ENCODE assay signal across 8 mouse cellular contexts in the genomic region with DNA sequence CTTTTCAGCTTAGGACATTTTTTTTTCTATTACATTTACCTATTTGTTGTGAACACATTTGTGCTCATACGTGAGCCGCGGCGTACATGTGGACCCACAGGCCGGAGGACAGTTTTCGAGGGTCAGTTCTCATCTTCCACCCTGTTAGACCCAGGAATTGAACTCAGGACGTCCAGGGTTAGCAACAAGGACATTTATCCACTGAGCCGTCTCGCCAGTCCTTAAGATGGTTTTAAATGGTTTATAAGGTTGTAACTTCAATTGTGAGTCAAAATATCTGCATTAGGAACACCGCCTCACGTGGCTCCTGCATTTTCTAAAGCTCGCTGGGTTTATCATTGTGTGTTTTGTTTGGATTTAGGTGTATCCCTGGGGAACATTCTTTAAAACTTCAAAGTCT. TPM values are rescaled to one million over a fixed set of nuclear protein-coding genes. Genes with fewer than 3 reads are reported as not detected.
DNase-seq lines count a peak whose midpoint lies in the region; ATAC-seq and TF ChIP-seq lines count a peak whose summit lies in the region.

No protein-coding gene starts in this region.

- no peaks in the 10 kb centered on the region for H3K36me3 ChIP-seq in heart, embryonic 12.5 days
- H3K36me3 ChIP-seq in forebrain, embryonic 10.5 days (replicated peaks), result no peaks in the 10 kb centered on the region
- no peaks in the 10 kb centered on the region for H3K36me3 ChIP-seq in liver, embryonic 14.5 days (replicated peaks; ENCODE audit: control insufficient read depth, insufficient read depth, low read depth)

- no peaks in the 10 kb centered on the region for H3K27me3 ChIP-seq in heart, embryonic 12.5 days (replicated peaks)
- no peaks in the 10 kb centered on the region for H3K27me3 ChIP-seq in forebrain, embryonic 10.5 days (ENCODE audit: poor library complexity, severe bottlenecking)
- no peaks in the 10 kb centered on the region for H3K27me3 ChIP-seq in liver, embryonic 14.5 days (ENCODE audit: control insufficient read depth, insufficient read depth, low read length)

- no peak for DNase-seq in heart, postnatal 25 days (ENCODE audit: low spot score)
- peak; percentile 26 for DNase-seq in ES-CJ7 (ENCODE audit: low read depth, low spot score)
- no peak for DNase-seq in forebrain, embryonic 10.5 days (ENCODE audit: extremely low spot score, low spot score)
- no peak for DNase-seq in liver, embryonic 14.5 days (ENCODE audit: low read depth in 3 of 3, low spot score in 3 of 3)
- DNase-seq in spleen, postnatal 4 days (ENCODE audit: low spot score in 2 of 2), result no peak
- DNase-seq in adrenal gland, adult (ENCODE audit: inconsistent age in 2 of 2, low spot score in 1 of 2), result no peak
- no peak for DNase-seq in lung, postnatal 10 days

- intact Hi-C loops in heart, postnatal 25 days (cut with DNase I), result loop anchor here (5.0 to 10.0 kb wide), 2 partner anchors 117 to 179 kb away; a partner anchor contains a TSS

- TF ChIP-seq CTCF in liver, embryonic 14.5 days (IDR thresholded peaks at IDR 0.05; ENCODE audit: low read depth), result no peak

- H3K4me3 ChIP-seq in heart, embryonic 12.5 days, result peak overlapping the region; percentile 74
- H3K4me3 ChIP-seq in forebrain, embryonic 10.5 days, result peak overlapping the region; percentile 66
- peak overlapping the region; percentile 74 to 96 for H3K4me3 ChIP-seq in liver, embryonic 14.5 days (ENCODE audit: insufficient read depth in 1 of 2, low read depth in 2 of 2, low read length in 2 of 2)

- peak overlapping the region; percentile 79; the same call in 1 of the 2 replicates for H3K9ac ChIP-seq in heart, embryonic 12.5 days
- peak overlapping the region; percentile 64 for H3K9ac ChIP-seq in liver, embryonic 14.5 days (replicated peaks)

- H3K4me1 ChIP-seq in heart, embryonic 12.5 days (replicated peaks), result peaks cover 9% of the 10 kb centered on the region
- peaks cover 24% of the 10 kb centered on the region for H3K4me1 ChIP-seq in forebrain, embryonic 10.5 days
- peaks cover 3 to 10% of the 10 kb centered on the region in 2 experiments; a peak in 3 of 4 replicates for H3K4me1 ChIP-seq in liver, embryonic 14.5 days (replicated peaks; ENCODE audit: control insufficient read depth in 2 of 2, insufficient read depth in 2 of 2, low read length in 1 of 2)

- no peak for ATAC-seq in heart, embryonic 12.5 days (ENCODE audit: insufficient number of reproducible peaks, low FRiP score)
- no peak for ATAC-seq in liver, embryonic 14.5 days (ENCODE audit: insufficient read depth)

- WGBS in heart, embryonic 12.5 days, result 51% methylated on average over 12 of the region's 12 CpGs
- WGBS in forebrain, embryonic 10.5 days, result 44% methylated on average over 12 of the region's 12 CpGs
- 57% methylated on average over 12 of the region's 12 CpGs for WGBS in liver, embryonic 14.5 days (ENCODE audit: insufficient replicate concordance)

- peak overlapping the region; percentile 75 for H3K27ac ChIP-seq in heart, embryonic 12.5 days (ENCODE audit: poor library complexity, severe bottlenecking)
- H3K27ac ChIP-seq in forebrain, embryonic 10.5 days, result peak overlapping the region; percentile 90
- H3K27ac ChIP-seq in liver, embryonic 14.5 days, result no peak overlapping the region

- peak overlapping the region; percentile 74 for H3K4me2 ChIP-seq in heart, embryonic 12.5 days
- peak overlapping the region; percentile 89 for H3K4me2 ChIP-seq in liver, embryonic 14.5 days (ENCODE audit: low read depth)

- peaks cover 7% of the 10 kb centered on the region; the same call in 1 of the 2 replicates for H3K9me3 ChIP-seq in heart, embryonic 12.5 days (replicated peaks)
- peaks cover 9% of the 10 kb centered on the region; the same call in 1 of the 2 replicates for H3K9me3 ChIP-seq in forebrain, embryonic 10.5 days
- H3K9me3 ChIP-seq in liver, embryonic 14.5 days (ENCODE audit: control insufficient read depth, low read length), result no peaks in the 10 kb centered on the region; the same call in 1 of the 2 replicates

- TF ChIP-seq EP300 in liver, embryonic 14.5 days (IDR thresholded peaks at IDR 0.05; ENCODE audit: low read depth), result no peak

RNA-seq across cellular contexts. Expression of a gene that starts 18.6 kb away (rescaled TPM):
- polyA plus RNA-seq in heart, embryonic 12.5 days (2016; fragmentation: Nextera tagmentation; extraction: Ambion mirVana), result 1.6 and 1.7 TPM in 2 replicates
- total RNA-seq in heart, postnatal 25 days (2021), result 1 to 10 TPM; 7.7 to 8.8 TPM
- 11.5 and 11.9 TPM in 2 replicates for polyA plus RNA-seq in forebrain, embryonic 10.5 days (2016; fragmentation: Nextera tagmentation; extraction: Ambion mirVana)
- 0.66 and 1.00 TPM in 2 replicates for polyA plus RNA-seq in liver, embryonic 14.5 days (2012; rRNA removed)
- 0.19 and 0.37 TPM in 2 replicates for polyA plus RNA-seq in liver, embryonic 14.5 days (2014; fragmentation: Nextera tagmentation; extraction: Ambion mirVana)

RNA-seq across cellular contexts. Expression of a gene that starts 47.7 kb away (rescaled TPM):
- polyA plus RNA-seq in heart, embryonic 12.5 days (2016; fragmentation: Nextera tagmentation; extraction: Ambion mirVana), result 1.1 and 1.3 TPM in 2 replicates
- total RNA-seq in heart, postnatal 25 days (2021), result under 1 TPM; 0.26 to 0.78 TPM
- polyA plus RNA-seq in forebrain, embryonic 10.5 days (2016; fragmentation: Nextera tagmentation; extraction: Ambion mirVana), result 0.64 and 0.79 TPM in 2 replicates
- 0.22 and 0.27 TPM in 2 replicates for polyA plus RNA-seq in liver, embryonic 14.5 days (2012; rRNA removed)
- polyA plus RNA-seq in liver, embryonic 14.5 days (2014; fragmentation: Nextera tagmentation; extraction: Ambion mirVana), result 0.29 and 0.38 TPM in 2 replicates
